Comparison of ENCODE assay signal across 9 mouse cellular contexts in genomic region chr13:46724371-46724770, GRCm38 (mm10). TPM values are rescaled to one million over a fixed set of nuclear protein-coding genes. Genes with fewer than 3 reads are reported as not detected.
DNase-seq lines count a peak whose midpoint lies in the region; ATAC-seq lines count a peak whose summit lies in the region.
"Had no signal": no experiment of that assay in that cellular context is flagged by ENCODE, and none has a peak within 500 bp of the region (broad histone marks: within the 10 kb centered on the region; RNA-seq: fewer than 3 reads in every experiment).

No protein-coding gene starts in this region.

- no peak for ATAC-seq in heart, embryonic 14.5 days (ENCODE audit: insufficient number of reproducible peaks, insufficient read depth, low FRiP score, low read depth)
- ATAC-seq in megakaryocyte, adult 5-6 weeks (ENCODE audit: poor library complexity, severe bottlenecking) = no peak

- H3K36me3 ChIP-seq in heart, embryonic 14.5 days (ENCODE audit: control insufficient read depth, insufficient read depth, low read length) = peaks cover 5% of the 10 kb centered on the region; the same call in 1 of the 2 replicates
- H3K36me3 ChIP-seq in megakaryocyte, embryonic 14.5 days (replicated peaks; ENCODE audit: low read length) = no peaks in the 10 kb centered on the region

- no peak for DNase-seq in heart, postnatal 14 days
- DNase-seq in adipocyte (ENCODE audit: low spot score) = peak; percentile 71
- DNase-seq in naive thymus-derived CD4-positive, alpha-beta T cell, adult 2 months (ENCODE audit: low read depth) = peak; percentile 62
- no peak for DNase-seq in cerebellum, postnatal 25 days
- no peak for DNase-seq in gastrocnemius, postnatal 4 days (ENCODE audit: low spot score in 2 of 2)
- DNase-seq: layer of hippocampus, postnatal 36 days had no signal

- intact Hi-C loops in heart, postnatal 14 days (cut with DNase I) = loop anchor here (10.0 kb wide), 1 partner anchor 290 kb away; the partner anchor contains the start of gene Nhlrc1

- peak overlapping the region; percentile 87 for H3K4me2 ChIP-seq in heart, embryonic 14.5 days (ENCODE audit: low read length)

- H3K27me3 ChIP-seq in heart, embryonic 14.5 days (ENCODE audit: control insufficient read depth, insufficient read depth, low read length) = no peaks in the 10 kb centered on the region
- no peaks in the 10 kb centered on the region for H3K27me3 ChIP-seq in megakaryocyte, embryonic 14.5 days (replicated peaks)

- no peaks in the 10 kb centered on the region for H3K9me3 ChIP-seq in heart, embryonic 14.5 days (ENCODE audit: control insufficient read depth, low read length)
- no peaks in the 10 kb centered on the region for H3K9me3 ChIP-seq in megakaryocyte, embryonic 14.5 days

- peak overlapping the region; percentile 48; the same call in 1 of the 2 replicates for H3K9ac ChIP-seq in heart, embryonic 14.5 days (ENCODE audit: low read length)

- H3K4me1 ChIP-seq in heart, embryonic 14.5 days (ENCODE audit: control insufficient read depth in 2 of 2, insufficient read depth in 2 of 2, low read length in 2 of 2) = peaks cover 0 to 17% of the 10 kb centered on the region in 2 experiments; a peak in 2 of 4 replicates
- H3K4me1 ChIP-seq in megakaryocyte, embryonic 14.5 days = peaks cover 58% of the 10 kb centered on the region

- no peak overlapping the region for H3K27ac ChIP-seq in heart, embryonic 14.5 days (replicated peaks in 1 of 2; ENCODE audit: control insufficient read depth in 1 of 2, insufficient read depth in 1 of 2, low read depth in 2 of 2, low read length in 2 of 2)

- H3K4me3 ChIP-seq in heart, embryonic 14.5 days (ENCODE audit: control insufficient read depth in 1 of 2, insufficient read depth in 1 of 2, low read depth in 1 of 2, low read length in 2 of 2) = no peak overlapping the region
- peak overlapping the region; percentile 85 for H3K4me3 ChIP-seq in megakaryocyte, embryonic 14.5 days (replicated peaks)

RNA-seq across cellular contexts. Expression of gene Nup153, which starts 3.4 kb away (rescaled TPM):
- polyA plus RNA-seq in heart, embryonic 14.5 days (2014; fragmentation: Nextera tagmentation; extraction: Ambion mirVana) = 16.4 and 18.8 TPM in 2 replicates
- total RNA-seq in heart, postnatal 14 days (2021) = 10 to 100 TPM; 36.9 to 37.9 TPM
- polyA plus RNA-seq in megakaryocyte, embryonic 14.5 days (2012; ENCODE audit: insufficient read depth, low replicate concordance) = 0.53 and 2.4 TPM in 2 replicates
- total RNA-seq in megakaryocyte, adult 5-6 weeks (2015) = 63.5 and 86.7 TPM in 2 replicates
- total RNA-seq in megakaryocyte, adult 5-6 weeks (2017) = 52.0 and 57.3 TPM in 2 replicates
- 10 to 100 TPM; 51.6 to 66.3 TPM for total RNA-seq in gastrocnemius, postnatal 4 days (2021)

RNA-seq across cellular contexts. Expression of gene Fam8a1, which starts 55.0 kb away (rescaled TPM):
- polyA plus RNA-seq in heart, embryonic 14.5 days (2014; fragmentation: Nextera tagmentation; extraction: Ambion mirVana) = 11.6 and 12.4 TPM in 2 replicates
- 10 to 100 TPM; 37.3 to 38.5 TPM for total RNA-seq in heart, postnatal 14 days (2021)
- 3.5 and 5.8 TPM in 2 replicates for polyA plus RNA-seq in megakaryocyte, embryonic 14.5 days (2012; ENCODE audit: insufficient read depth, low replicate concordance)
- 13.9 and 23.6 TPM in 2 replicates for total RNA-seq in megakaryocyte, adult 5-6 weeks (2015)
- total RNA-seq in megakaryocyte, adult 5-6 weeks (2017) = 9.8 and 14.8 TPM in 2 replicates
- 10 to 100 TPM; 45.3 to 48.2 TPM for total RNA-seq in gastrocnemius, postnatal 4 days (2021)

Comparison
In these comparisons a context has a peak if more than half of its experiments do, and no peak if none do; other contexts are left out.
1. DNase-seq: peak in adipocyte (single experiment) and naive thymus-derived CD4-positive, alpha-beta T cell, adult 2 months (single experiment); none in heart, postnatal 14 days (0 of 2), cerebellum, postnatal 25 days (0 of 2) and gastrocnemius, postnatal 4 days (0 of 2).